Mouse (Mus musculus) right cerebral cortex, adult 2 months (tissue): Measurements from ENCODE around the gene Traf3ip2.

Experiments
- DNase-seq, 2 experiments: peaks; one replicate each; pipeline ENCODE4 v3.0.0; 2021 to 2022; ENCODE audit warnings: low spot score in 2 of 2

Traf3ip2 gene

DNA sequence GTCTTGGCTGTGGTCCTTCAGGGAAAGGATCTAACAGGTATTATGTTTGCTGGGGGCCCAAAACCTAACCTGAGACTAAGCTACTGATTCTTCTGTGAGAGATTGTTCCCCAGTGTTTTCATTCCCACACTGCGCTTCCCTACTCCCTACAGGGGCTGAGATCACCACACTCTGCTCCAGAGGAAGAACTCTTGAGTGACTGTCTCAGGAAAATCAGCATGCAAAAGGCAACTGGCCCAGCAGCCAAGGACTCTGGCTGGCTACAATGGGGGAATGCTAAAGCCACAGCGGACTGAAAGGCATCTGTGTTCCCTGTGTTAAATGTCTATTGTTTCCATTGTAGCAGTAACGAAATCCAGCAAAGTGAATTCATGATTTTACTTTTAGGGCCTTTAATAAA lies 62.0 kb downstream of the Traf3ip2 start:
- no peak for DNase-seq

- DNase-seq, result no peak
Measured at GRCm38 (mm10) chr10:39678199-39678791, 65.6 kb downstream of the Traf3ip2 start.

DNA sequence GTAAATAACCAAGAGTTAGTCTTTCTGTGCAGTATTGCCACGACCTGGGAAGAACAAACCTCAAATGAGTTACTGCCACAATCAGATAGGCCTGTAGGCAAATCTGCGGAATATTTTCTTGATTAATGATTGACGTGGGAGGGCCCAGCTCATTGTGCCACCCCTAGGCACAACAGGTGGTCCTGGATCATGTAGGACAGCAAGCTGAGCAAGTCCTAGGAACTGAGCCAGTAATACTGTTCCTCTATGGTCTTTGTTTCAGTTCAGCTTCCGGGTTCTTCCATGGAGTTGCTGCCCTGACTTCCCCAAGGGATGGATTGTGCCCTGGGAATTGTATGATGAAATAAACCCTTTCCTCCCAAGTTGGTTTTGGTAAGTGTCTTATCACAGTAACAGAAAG lies 68.3 kb downstream of the Traf3ip2 start:
- DNase-seq, result no peak

GRCm38 (mm10) chr10:39682556-39682955 lies 69.8 kb downstream of the Traf3ip2 start:
- no peak for DNase-seq

DNA sequence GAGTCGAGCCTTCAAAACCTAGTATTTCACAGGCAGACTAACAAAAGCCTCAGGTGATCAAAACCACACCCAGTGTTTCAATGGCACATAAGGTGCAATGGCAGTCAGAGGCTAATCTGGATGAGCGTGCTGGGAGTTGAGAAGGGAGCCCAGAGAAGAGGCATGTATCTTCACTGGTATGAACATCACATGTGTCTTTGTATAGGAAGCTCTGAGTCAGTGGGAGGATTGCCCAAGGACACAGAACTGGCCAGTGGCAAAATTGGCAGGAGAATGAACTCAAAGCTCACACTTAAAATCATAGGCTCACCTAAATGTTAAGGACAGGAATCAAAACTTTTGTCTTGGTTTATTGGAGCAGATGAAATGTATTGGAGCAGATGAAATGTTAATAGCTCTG lies 70.7 kb downstream of the Traf3ip2 start:
- DNase-seq, result no peak

DNA sequence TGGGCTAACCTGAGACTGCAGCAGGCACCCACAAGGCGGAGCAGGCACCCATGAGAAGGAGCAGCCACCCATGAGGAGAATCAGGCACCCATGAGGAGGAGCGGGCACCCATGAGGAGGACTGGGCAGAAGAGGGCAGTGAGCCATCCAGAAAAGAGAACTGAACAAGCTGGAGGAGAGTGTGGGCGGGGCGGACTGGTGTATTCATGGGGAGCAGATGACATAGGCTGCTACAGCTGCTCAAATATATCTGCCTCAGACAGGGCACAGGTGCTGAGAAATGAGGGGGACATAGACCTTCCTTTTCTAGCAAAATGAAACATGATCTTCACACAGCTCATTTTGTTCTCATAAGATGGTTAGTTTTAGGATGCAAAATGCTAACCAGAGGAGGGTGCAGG lies 74.1 kb downstream of the Traf3ip2 start:
- no peak for DNase-seq

- DNase-seq, result no peak
Measured at GRCm38 (mm10) chr10:39687851-39688250, 75.1 kb downstream of the Traf3ip2 start.

DNA sequence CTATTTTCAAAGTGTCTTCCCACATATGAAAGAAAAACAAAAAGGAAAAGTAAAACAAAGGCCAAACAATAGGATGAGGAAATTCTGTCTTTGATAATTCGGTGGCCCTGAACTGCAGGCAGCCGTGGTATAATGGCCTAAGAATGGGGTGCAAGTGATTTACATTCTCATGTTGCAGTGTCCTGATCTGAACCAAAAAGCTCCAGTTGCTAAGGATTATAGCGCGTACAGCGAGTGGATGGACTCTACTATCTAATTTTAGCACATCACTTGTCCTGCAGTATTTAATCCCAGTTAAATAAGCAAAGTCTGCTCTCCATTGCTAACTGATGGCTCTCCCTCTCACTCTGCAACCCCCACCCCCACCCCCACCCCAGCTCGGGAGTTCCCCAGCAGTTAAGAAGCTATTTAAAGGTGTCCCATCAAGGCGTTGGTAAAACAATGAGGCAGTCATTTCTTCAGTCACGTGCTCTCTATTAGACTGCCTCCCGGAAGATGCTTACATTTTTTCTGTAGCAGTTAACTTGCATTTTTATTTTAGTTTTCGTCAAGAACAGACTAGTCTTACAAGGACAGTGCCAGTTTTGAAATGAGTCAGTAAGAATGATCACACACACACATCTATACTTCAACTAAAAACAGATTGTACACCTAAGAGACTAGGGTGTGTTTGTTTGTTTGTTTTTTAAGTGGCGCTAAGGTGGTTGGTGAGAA lies 78.8 kb downstream of the Traf3ip2 start:
- DNase-seq, result no peak

- no peak for DNase-seq
Measured at GRCm38 (mm10) chr10:39692152-39692551, 79.4 kb downstream of the Traf3ip2 start.
